Mouse (Mus musculus) embryonic facial prominence, embryonic 12.5 days (tissue): ENCODE results near the gene Zfp799. TPM values are rescaled to one million over a fixed set of nuclear protein-coding genes. Genes with fewer than 3 reads are reported as not detected.
A peak's percentile ranks its signal among the peaks of the same experiment; 100 is the strongest.

ENCODE experiments used
- ATAC-seq: fragments of 200-750 bp; cut with Nextera tagmentation; 2 replicates; pipeline ENCODE4 v1.8.0; 2017; ENCODE audit not compliant: insufficient number of reproducible peaks, insufficient read depth, low FRiP score, low TSS enrichment
- H3K27ac ChIP-seq: fragments of 300-500 bp; sonication (generic); 2 replicates; pipeline ENCODE4 v1.5.1; 2016; ENCODE audit warnings: mild to moderate bottlenecking
- H3K27me3 ChIP-seq: fragments of 300-500 bp; sonication (generic); 2 replicates; pipeline ENCODE4 v1.6.1; 2016; ENCODE audit warnings: mild to moderate bottlenecking, moderate library complexity
- H3K36me3 ChIP-seq: fragments of 300-500 bp; sonication (generic); 2 replicates; pipeline ENCODE4 v1.6.1; 2016; ENCODE audit warnings: mild to moderate bottlenecking
- H3K4me1 ChIP-seq: fragments of 300-500 bp; sonication (generic); 2 replicates; pipeline ENCODE4 v1.6.1; 2016
- H3K4me2 ChIP-seq: fragments of 300-500 bp; sonication (generic); replicated peaks from 2 replicates; pipeline ENCODE4 v1.6.1; 2016; ENCODE audit warnings: mild to moderate bottlenecking, moderate library complexity
- H3K4me3 ChIP-seq: fragments of 300-500 bp; sonication (generic); 2 replicates; pipeline ENCODE4 v1.5.1; 2016; ENCODE audit warnings: mild to moderate bottlenecking
- H3K9ac ChIP-seq: fragments of 300-500 bp; sonication (generic); 2 replicates; pipeline ENCODE4 v1.6.1; 2016; ENCODE audit warnings: mild to moderate bottlenecking, moderate library complexity
- H3K9me3 ChIP-seq: fragments of 300-500 bp; sonication (generic); 2 replicates; pipeline ENCODE4 v1.6.1; 2016; ENCODE audit warnings: mild to moderate bottlenecking, moderate library complexity
- WGBS: fragments of 180-500 bp; shearing (Covaris S2); methylation state at CpG from one replicate; pipeline ENCODE4 v1.1.7; 2016; 5-methylcytosine and 5-hydroxymethylcytosine counted together
- polyA plus RNA-seq: library from polyadenylated mRNA; unstranded; fragments of >200 nt; fragmentation: Nextera tagmentation; extraction: Ambion mirVana; gene quantifications from 2 replicates; pipeline ENCODE4 v1.2.1, GENCODE M21; 2016

Gene Zfp799
- polyA plus RNA-seq, 1 experiment from 2014 or later: 19.4 TPM

DNA sequence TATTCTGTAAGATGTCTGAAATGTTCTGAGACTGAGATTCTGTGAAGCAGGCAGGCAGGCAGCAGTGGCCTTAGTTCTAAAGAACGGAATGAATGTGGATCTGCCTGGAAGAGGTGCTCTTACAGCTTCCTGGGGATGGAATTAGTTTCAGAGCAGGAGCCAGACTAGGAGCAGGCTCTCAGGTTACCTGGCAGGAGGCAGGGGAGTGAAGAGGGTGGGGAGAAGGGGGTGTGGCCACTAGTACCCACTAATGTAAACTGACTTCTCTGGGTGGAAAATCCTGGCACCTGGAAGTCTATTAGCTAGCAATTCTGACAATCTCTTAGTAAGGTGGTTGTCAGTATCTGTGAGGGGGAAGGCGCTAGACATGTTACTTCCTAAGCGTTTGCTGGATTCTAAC is 44.4 kb downstream of the Zfp799 start:
- Histone ChIP-seq H3K36me3 (peaks cover 28% of the 10 kb centered on the region), H3K27ac (no peak overlapping the region), H3K4me1 (peaks cover 13% of the 10 kb centered on the region), H3K9me3 (no peaks in the 10 kb centered on the region), H3K9ac (no peak overlapping the region), H3K4me2 (peak overlapping the region; percentile 24; the same call in 1 of the 2 replicates), H3K4me3 (no peak overlapping the region), H3K27me3 (no peaks in the 10 kb centered on the region)
- ATAC-seq: no peak
- 80% methylated on average over 3 of the region's 3 CpGs for WGBS

DNA sequence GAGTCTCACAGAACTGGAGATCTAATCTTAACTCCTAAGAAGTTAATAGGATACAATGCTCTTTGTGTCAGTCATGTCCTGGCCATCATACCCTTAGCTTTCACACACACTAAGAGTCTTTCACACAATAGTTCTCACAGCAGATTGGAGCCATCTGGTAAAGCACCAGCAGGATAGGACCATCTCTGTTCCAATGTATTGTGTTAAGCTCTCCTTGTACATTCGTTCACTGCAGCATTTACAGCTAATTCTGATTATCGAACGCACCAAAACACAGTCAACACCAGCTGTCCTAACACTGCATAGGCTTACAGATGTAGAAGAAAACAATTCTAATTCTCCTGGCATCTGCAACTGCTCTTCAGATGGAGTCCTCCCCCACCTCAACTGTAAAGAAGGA is 52.5 kb downstream of the Zfp799 start:
- no peak overlapping the region for H3K4me2 ChIP-seq
- WGBS: 95% methylated on average over 3 of the region's 3 CpGs
- no peaks in the 10 kb centered on the region for H3K4me1 ChIP-seq
- no peak for ATAC-seq
- peaks cover 64% of the 10 kb centered on the region for H3K36me3 ChIP-seq
- no peak overlapping the region for H3K9ac ChIP-seq
- no peaks in the 10 kb centered on the region for H3K27me3 ChIP-seq
- no peaks in the 10 kb centered on the region for H3K9me3 ChIP-seq
- H3K27ac ChIP-seq: no peak overlapping the region
- H3K4me3 ChIP-seq: no peak overlapping the region

DNA sequence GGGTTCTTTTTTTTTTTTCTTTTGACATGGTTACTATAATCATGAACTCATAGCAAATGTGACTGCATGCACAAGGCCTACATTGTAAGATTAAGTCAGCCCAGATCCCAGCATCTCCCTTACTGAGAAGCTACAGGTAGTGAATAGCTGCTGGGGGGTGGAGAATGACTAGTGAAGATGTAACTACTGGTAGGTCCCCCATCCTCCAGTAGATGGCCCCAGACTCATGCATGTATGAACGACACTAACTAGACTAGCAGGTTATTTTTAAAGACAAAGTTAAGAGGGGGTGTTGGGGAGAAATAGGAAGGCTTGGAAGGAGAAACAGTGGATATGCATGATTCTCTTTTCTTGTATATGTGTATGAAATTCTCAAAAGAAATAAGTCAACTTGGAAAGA is 58.8 kb downstream of the Zfp799 start:
- ATAC-seq: no peak
- Histone ChIP-seq H3K4me1 (no peaks in the 10 kb centered on the region), H3K36me3 (peaks cover 86% of the 10 kb centered on the region), H3K9me3 (0 out of 2 replicates have a peak, but pooled peaks cover 3% of the 10 kb centered on the region), H3K27ac (no peak overlapping the region), H3K9ac (no peak overlapping the region), H3K27me3 (no peaks in the 10 kb centered on the region), H3K4me2 (no peak overlapping the region), H3K4me3 (no peak overlapping the region)
- 90% methylated on average over 1 of the region's 1 CpGs for WGBS

DNA sequence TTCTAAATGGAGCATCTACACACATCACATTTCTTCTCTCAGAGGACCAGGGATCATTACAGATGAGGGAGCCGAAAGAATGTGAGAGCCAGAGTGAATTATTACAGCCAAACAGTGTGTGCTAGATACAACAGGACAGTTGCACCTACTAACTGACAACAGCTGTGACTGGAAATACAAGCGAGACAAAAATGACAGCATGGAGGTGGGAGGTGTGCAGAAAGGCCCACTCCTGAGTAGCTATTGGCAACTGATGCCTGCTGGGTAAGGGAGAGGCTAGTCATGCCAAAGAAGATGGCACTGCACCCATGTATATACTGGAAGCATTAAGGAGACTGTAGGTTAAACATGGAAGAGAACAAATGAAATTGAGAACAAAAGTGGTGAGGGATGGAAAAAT is 63.6 kb downstream of the Zfp799 start:
- H3K27me3 ChIP-seq: no peaks in the 10 kb centered on the region
- no peak for ATAC-seq
- H3K4me1 ChIP-seq: no peaks in the 10 kb centered on the region
- H3K9me3 ChIP-seq: 0 out of 2 replicates have a peak, but pooled peaks cover 3% of the 10 kb centered on the region
- WGBS: 93% methylated on average over 2 of the region's 2 CpGs
- no peak overlapping the region for H3K4me3 ChIP-seq
- H3K9ac ChIP-seq: no peak overlapping the region
- H3K36me3 ChIP-seq: peaks cover 64% of the 10 kb centered on the region
- no peak overlapping the region for H3K27ac ChIP-seq
- H3K4me2 ChIP-seq: no peak overlapping the region

Other genes starting within 250 kb of the Zfp799 start
- not detected in 2 replicates for gene Cyp4f37, start 209.0 kb downstream of the Zfp799 start, polyA plus RNA-seq
- gene Cyp4f40, start 171.4 kb downstream of the Zfp799 start, polyA plus RNA-seq: not detected in 2 replicates
- 0.15 and 0.24 TPM in 2 replicates for gene Cyp4f15, start 144.6 kb downstream of the Zfp799 start, polyA plus RNA-seq
- gene Zfp871, start 42.0 kb downstream of the Zfp799 start, polyA plus RNA-seq: 49.0 and 51.2 TPM in 2 replicates
- gene Zfp811, start 20.3 kb downstream of the Zfp799 start, polyA plus RNA-seq: 9.6 and 10.3 TPM in 2 replicates
- 8.9 and 9.0 TPM in 2 replicates for gene Zfp870, start 61.4 kb upstream of the Zfp799 start, polyA plus RNA-seq
- not detected in 2 replicates for gene Cyp4f14, start 87.1 kb upstream of the Zfp799 start, polyA plus RNA-seq
- 8.0 and 8.8 TPM in 2 replicates for gene Cyp4f13, start 117.1 kb upstream of the Zfp799 start, polyA plus RNA-seq
- 12.2 and 12.6 TPM in 2 replicates for gene Zfp472, start 135.6 kb upstream of the Zfp799 start, polyA plus RNA-seq
- 15.9 and 16.1 TPM in 2 replicates for gene Zfp952, start 162.9 kb upstream of the Zfp799 start, polyA plus RNA-seq
- gene Zfp763, start 203.1 kb upstream of the Zfp799 start, polyA plus RNA-seq: 22.3 and 23.3 TPM in 2 replicates
- gene 4921501E09Rik, start 237.8 kb upstream of the Zfp799 start, polyA plus RNA-seq: not detected in 2 replicates